ENCODE assay signal across 9 mouse cellular contexts in the genomic region with DNA sequence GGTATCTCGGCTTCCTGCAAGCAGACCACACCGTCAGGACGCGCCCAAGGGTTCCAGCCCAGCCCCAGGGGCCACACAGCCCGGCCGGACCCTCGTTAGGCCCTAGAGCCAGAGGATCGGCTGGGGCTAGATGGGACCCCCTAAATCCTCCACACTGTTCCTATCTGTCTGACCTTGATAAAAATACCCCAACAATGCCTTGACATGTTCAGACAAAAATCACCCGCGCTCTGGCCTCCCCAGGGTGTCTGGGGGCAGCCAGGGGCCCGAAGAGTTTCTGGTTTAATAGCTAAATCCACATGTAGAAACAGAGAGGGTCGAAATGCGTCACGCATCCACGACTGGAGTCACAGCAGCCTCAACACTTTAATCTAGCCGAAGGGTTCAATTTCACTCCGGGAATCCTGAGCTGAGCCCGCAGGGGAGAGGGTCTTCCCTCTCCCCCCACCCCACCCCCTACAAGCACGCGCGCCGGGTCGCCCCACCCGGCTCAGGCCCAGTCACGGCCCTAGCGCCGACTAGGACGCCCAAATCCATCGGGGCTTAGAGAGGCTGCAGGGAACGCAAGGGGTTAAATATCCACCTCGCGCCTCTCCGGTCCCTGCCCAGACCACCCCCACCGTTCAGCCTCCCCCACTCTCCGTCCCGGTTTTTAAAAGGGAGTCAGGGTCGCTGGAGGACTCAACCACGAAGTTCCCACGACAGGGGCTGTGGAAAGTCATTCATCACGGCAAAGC. TPM values are rescaled to one million over a fixed set of nuclear protein-coding genes. Genes with fewer than 3 reads are reported as not detected.
A peak's percentile ranks its signal among the peaks of the same experiment; 100 is the strongest.
DNase-seq lines count a peak whose midpoint lies in the region; ATAC-seq and TF ChIP-seq lines count a peak whose summit lies in the region.
"Had no signal": no experiment of that assay in that cellular context is flagged by ENCODE, and none has a peak within 500 bp of the region (broad histone marks: within the 10 kb centered on the region; RNA-seq: fewer than 3 reads in every experiment).

No protein-coding gene starts in this region.

- H3K9me3 ChIP-seq in ES-E14 (ENCODE audit: control insufficient read depth, insufficient read depth, low read depth, low read length), result no peaks in the 10 kb centered on the region
- H3K9me3 ChIP-seq in heart, embryonic 13.5 days, result no peaks in the 10 kb centered on the region
- H3K9me3 ChIP-seq in liver, embryonic 13.5 days (replicated peaks), result no peaks in the 10 kb centered on the region
- no peaks in the 10 kb centered on the region for H3K9me3 ChIP-seq in stomach, embryonic 15.5 days

- ATAC-seq in heart, embryonic 13.5 days (ENCODE audit: extremely low read depth, insufficient number of reproducible peaks, low FRiP score, low TSS enrichment), result no peak
- ATAC-seq in liver, embryonic 13.5 days (ENCODE audit: low read depth), result no peak
- ATAC-seq in stomach, embryonic 15.5 days (ENCODE audit: insufficient read depth, low FRiP score, low read depth), result no peak
- no peak for ATAC-seq in frontal cortex, adult (ENCODE audit: low TSS enrichment)

- H3K27me3 ChIP-seq in heart, embryonic 13.5 days (replicated peaks), result peaks cover 58% of the 10 kb centered on the region
- peaks cover 88% of the 10 kb centered on the region for H3K27me3 ChIP-seq in liver, embryonic 13.5 days
- peaks cover 27% of the 10 kb centered on the region for H3K27me3 ChIP-seq in stomach, embryonic 15.5 days (replicated peaks)

- no peak overlapping the region; the same call in 1 of the 2 replicates for H3K27ac ChIP-seq in ES-E14 (ENCODE audit: insufficient read depth, low read depth, low read length, poor library complexity, severe bottlenecking)
- peak overlapping the region; percentile 99 for H3K27ac ChIP-seq in heart, embryonic 13.5 days (replicated peaks)
- no peak overlapping the region for H3K27ac ChIP-seq in liver, embryonic 13.5 days
- peak overlapping the region; percentile 96 for H3K27ac ChIP-seq in stomach, embryonic 15.5 days

- H3K4me1 ChIP-seq in ES-E14 (ENCODE audit: control insufficient read depth in 2 of 2, insufficient read depth in 2 of 2, low read length in 2 of 2, poor library complexity in 1 of 2), result peaks cover 5 to 32% of the 10 kb centered on the region in 2 experiments
- peaks cover 82% of the 10 kb centered on the region for H3K4me1 ChIP-seq in heart, embryonic 13.5 days
- H3K4me1 ChIP-seq in liver, embryonic 13.5 days (replicated peaks), result peaks cover 37% of the 10 kb centered on the region
- H3K4me1 ChIP-seq in stomach, embryonic 15.5 days, result peaks cover 56% of the 10 kb centered on the region

- peaks cover 18% of the 10 kb centered on the region for H3K36me3 ChIP-seq in ES-E14 (ENCODE audit: control insufficient read depth, insufficient read depth, low read length, poor library complexity, severe bottlenecking)
- peaks cover 4% of the 10 kb centered on the region; the same call in 1 of the 2 replicates for H3K36me3 ChIP-seq in heart, embryonic 13.5 days
- no peaks in the 10 kb centered on the region for H3K36me3 ChIP-seq in liver, embryonic 13.5 days
- H3K36me3 ChIP-seq in stomach, embryonic 15.5 days, result no peaks in the 10 kb centered on the region

- peak overlapping the region; percentile 69 to 94 for H3K4me3 ChIP-seq in ES-E14 (ENCODE audit: insufficient read depth in 1 of 2, low read depth in 1 of 2, low read length in 2 of 2, poor library complexity in 1 of 2, severe bottlenecking in 1 of 2)
- H3K4me3 ChIP-seq in heart, embryonic 13.5 days, result peak overlapping the region; percentile 83
- H3K4me3 ChIP-seq in liver, embryonic 13.5 days (replicated peaks), result peak overlapping the region; percentile 58
- peak overlapping the region; percentile 76 for H3K4me3 ChIP-seq in stomach, embryonic 15.5 days (replicated peaks)

- WGBS in heart, embryonic 13.5 days, result under 1% methylated on average over 40 of the region's 40 CpGs
- WGBS in liver, embryonic 13.5 days (ENCODE audit: insufficient replicate concordance), result 2% methylated on average over 40 of the region's 40 CpGs
- WGBS in stomach, embryonic 15.5 days, result 2% methylated on average over 40 of the region's 40 CpGs

- peak overlapping the region; percentile 81 for H3K9ac ChIP-seq in ES-E14 (ENCODE audit: insufficient read depth, low read depth, low read length, poor library complexity, severe bottlenecking)
- peak overlapping the region; percentile 96 for H3K9ac ChIP-seq in heart, embryonic 13.5 days
- H3K9ac ChIP-seq in liver, embryonic 13.5 days, result no peak overlapping the region
- H3K9ac ChIP-seq in stomach, embryonic 15.5 days, result peak overlapping the region; percentile 75

- in situ Hi-C loops in ES-E14 (cut with MboI; ENCODE audit: low sequenced_read_pairs in 2 of 2, unreplicated experiment in 2 of 2), result loop anchor here in 1 of 2 experiments (10.0 kb wide), 1 partner anchor 911 kb away; the partner anchor contains the start of gene Elfn1

- peak; percentile 94 for DNase-seq in heart, adult 11 months
- no peak for DNase-seq in heart, adult 8-10 months (ENCODE audit: low spot score)
- DNase-seq in ES-E14 (ENCODE audit: low read depth, low spot score), result no peak
- no peak for DNase-seq in liver, embryonic 13.5 days
- DNase-seq in natural killer cell, adult 2 months (ENCODE audit: low spot score in 2 of 2), result no peak

- H3K4me2 ChIP-seq in heart, embryonic 13.5 days, result peak overlapping the region; percentile 90
- H3K4me2 ChIP-seq in liver, embryonic 13.5 days, result peak overlapping the region; percentile 69
- H3K4me2 ChIP-seq in stomach, embryonic 15.5 days, result peak overlapping the region; percentile 91

TF ChIP-seq in ES-E14, 5 proteins besides CTCF, POLR2A, EP300 and RAD21:
- TF ChIP-seq ZC3H11A (IDR thresholded peaks at IDR 0.05; ENCODE audit: borderline replicate concordance, low read depth, low read length) (no peak), MAFK (IDR thresholded peaks at IDR 0.05; ENCODE audit: insufficient read depth, low read depth, low read length) (no peak), HCFC1 (IDR thresholded peaks at IDR 0.05; ENCODE audit: borderline replicate concordance, insufficient read depth, low read length) (no peak), CHD2 (IDR thresholded peaks at IDR 0.05; ENCODE audit: low read depth, low read length) (no peak), ZNF384 (IDR thresholded peaks at IDR 0.05; ENCODE audit: low read depth, low read length) (no peak)

RNA-seq across cellular contexts. Expression of gene Pdgfa, which starts 3.6 kb away (rescaled TPM):
- 10 to 100 TPM; 18.3 to 23.9 (median 20.6) TPM for total RNA-seq in heart, adult 8-10 months (2022)
- 81.5 and 84.9 TPM in 2 replicates for total RNA-seq in ES-E14 (2012; rRNA removed)
- 39.8 and 42.1 TPM in 2 replicates for polyA plus RNA-seq in heart, embryonic 13.5 days (2015; fragmentation: Nextera tagmentation; extraction: Ambion mirVana)
- polyA plus RNA-seq in liver, embryonic 13.5 days (2015; fragmentation: Nextera tagmentation; extraction: Ambion mirVana), result 2.2 and 2.3 TPM in 2 replicates
- polyA plus RNA-seq in stomach, embryonic 15.5 days (2015; fragmentation: Nextera tagmentation; extraction: Ambion mirVana), result 48.7 and 58.7 TPM in 2 replicates
- total RNA-seq: MEL had no signal

Comparison
In these comparisons a context has a peak if more than half of its experiments do, and no peak if none do; other contexts are left out.
1. H3K27ac ChIP-seq: peak in heart, embryonic 13.5 days (single experiment) and stomach, embryonic 15.5 days (single experiment); none in ES-E14 (single experiment) and liver, embryonic 13.5 days (single experiment).
2. RNA of gene Pdgfa, which starts 3.6 kb away (polyA plus RNA-seq): 48.7 to 58.7 TPM in stomach, embryonic 15.5 days and 39.8 to 42.1 TPM in heart, embryonic 13.5 days; 2.2 to 2.3 TPM in liver, embryonic 13.5 days; every median in the first group is over 10 times any median in the second.
3. Peak in every context shown above with its lines, with median percentiles within 50 percentile points of each other: H3K4me3 ChIP-seq and H3K4me2 ChIP-seq.